Mouse (Mus musculus): ENCODE data around the gene Meis1.

The Meis1 gene

GRCm38 (mm10) chr11:18830087-18830486 lies 188.7 kb downstream of the Meis1 start:
- no peak for DNase-seq (ENCODE audit: low spot score)

All from testis, postnatal 10 days (tissue).